Mouse (Mus musculus) embryo, embryonic 9.5 days (tissue): ENCODE measurements at regions not wholly inside any gene's neighbourhood (a gene's known extent, or its start where the extent isn't known, plus 50 kb on each side); places are given as distances from the start of the nearest gene placed in this dataset.

Source experiments
- DNase-seq: peaks from one replicate; pipeline ENCODE4 v3.0.0-alpha.2; 2017; ENCODE audit errors: extremely low spot score

DNA sequence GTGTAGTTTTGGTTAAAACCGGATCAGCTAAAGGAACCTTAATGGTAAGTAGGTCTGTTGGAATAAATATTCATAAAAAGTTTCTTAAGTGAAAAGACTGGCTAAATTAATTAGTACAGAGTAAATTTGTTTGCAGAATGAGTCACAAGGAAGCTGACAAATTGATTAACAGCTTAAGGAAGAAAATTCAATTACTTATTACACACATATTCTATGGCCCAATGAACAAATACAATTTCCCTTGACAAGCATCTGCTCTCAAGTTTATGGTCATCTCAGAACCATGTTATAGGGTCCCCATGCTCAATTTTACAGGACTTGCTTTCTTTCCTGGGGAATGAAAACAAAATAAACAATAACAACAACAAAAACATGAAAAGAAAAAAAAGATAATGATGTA lies 231.4 kb upstream of the Frg1 start:
- no peak for DNase-seq

DNA sequence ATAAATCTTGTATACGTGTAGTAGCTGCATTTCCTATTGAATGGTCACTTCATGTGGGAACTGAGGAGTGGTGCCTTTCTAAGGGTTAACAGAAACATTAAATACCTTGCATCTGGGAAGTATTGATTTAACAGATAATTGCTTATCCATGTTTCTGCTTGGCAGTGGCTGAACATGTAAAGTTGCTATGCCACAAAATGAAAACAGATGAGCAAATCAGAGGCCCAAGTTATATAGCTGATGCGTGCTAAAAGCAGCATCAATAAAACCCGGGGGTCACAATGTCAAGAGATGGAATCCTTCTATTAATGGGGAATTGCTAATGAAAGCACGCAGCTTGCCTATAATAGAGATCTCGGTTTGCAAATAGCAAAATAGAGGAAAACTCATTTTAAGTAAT lies 227.8 kb upstream of the Frg1 start:
- DNase-seq = no peak

DNA sequence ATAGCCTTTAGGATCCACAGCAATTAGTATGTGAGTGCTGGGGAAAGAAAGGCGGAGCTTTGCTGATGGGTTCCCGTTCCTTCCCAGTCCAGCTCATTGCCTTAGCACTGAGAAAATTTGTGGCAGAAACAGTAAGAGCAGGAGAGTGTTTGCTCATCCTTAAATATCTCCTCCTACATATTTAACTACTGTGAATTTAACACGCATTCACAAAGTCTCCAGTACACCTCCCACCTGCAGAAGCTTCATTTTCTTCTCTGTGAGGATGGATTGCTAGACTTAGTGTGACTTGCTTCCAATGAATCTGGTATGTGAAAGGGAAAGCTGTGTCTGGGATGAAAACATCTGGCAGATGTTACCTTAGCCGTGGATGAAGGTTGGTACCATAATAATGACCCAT lies 207.0 kb upstream of the Frg1 start:
- DNase-seq = no peak

DNA sequence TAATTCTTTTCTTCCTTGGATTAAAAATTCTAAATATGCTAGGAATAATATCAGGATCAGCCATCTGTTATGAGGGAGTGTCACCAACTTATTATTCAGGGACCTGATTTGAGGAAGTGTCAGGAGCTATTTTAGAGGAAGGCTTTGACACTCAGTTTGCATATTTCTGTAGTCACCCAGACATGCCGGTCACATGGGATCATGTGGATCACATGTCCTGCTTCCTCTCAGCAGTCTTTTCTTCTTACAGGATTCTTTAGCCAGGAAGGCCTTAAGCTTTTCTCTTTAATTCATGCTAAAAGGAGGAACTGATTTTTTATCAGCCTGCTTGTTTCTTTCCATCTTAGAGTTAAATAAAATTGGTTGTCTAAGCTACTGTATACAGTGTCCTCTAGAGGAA lies 183.4 kb upstream of the Frg1 start:
- no peak for DNase-seq

DNA sequence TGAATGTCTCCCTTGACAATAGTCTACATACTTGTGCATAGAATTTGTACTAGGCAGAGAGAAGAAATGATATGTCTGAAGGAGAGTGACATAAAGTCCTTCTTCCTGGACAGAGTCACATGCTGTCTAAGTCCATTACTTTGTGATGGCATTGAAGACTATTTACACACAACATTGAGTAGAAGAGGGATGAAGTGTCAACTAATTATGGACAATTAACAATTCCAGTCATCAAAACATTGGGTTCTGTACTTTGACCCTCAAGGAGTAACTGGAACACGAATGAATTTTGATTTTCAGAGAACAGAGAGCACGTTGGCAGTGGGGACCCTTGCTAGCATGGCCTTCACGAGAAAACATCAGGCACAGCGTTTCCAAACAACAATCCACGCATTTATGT lies 177.6 kb upstream of the Frg1 start:
- DNase-seq = no peak

DNA sequence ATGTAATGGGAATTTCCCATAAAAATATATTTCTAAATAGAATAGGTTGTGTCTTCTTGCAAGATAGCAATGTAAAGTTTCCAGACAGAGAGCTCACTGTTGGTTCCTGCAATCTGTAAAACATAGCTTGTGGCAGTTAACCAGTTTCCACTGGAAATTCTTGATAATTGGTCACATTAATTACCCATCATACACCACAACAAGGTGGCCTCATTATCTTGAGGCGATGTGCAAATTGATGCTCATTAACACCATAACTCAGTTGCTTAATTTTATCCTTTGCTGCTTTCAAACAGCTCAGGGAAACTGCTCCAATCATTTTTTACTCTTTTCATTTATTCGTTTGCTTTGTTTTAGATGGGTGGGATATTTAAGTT lies 176.8 kb upstream of the Frg1 start:
- no peak for DNase-seq

DNA sequence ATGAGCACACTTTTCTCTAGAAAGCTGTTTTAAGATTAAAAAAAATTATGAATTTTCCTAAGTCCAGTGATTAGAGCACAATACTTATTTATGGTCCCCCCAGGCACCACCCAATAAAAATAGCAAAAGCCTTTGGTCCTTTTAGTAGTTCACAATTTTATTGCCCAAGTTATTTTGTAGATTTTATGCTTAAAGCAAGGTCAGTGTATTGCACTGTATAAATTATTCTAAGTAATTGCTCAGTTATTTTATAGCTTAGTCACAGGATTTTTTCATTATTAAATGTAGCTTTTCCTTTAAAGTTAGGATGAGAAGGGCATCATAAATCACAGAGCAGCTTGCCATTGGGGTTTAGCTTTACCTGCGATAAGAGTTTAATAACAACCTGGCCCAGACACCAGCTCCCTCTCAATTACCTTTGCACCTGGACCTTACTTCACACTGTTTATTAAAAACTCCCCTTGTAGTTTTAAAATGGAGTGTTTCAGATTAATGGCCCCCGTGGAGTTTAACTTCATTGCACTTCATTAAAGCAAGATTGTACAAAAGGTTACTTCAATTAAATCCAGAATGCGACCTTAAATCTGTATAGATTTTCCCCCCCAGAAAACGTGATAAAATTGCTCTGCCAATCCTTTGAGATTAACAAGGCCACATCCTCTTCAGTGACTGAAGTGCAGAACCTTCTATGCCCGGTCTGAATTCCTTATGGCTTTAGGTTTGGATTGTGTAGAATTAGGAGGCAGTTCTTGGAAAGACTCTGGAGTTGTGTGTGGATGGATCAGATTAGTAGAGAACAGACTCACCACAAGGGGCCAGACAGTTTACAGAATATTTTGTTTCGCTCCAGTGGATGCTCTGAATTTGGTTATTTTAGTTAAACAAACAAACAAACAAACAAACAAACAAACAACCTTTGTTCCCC lies 176.1 kb upstream of the Frg1 start:
- no peak for DNase-seq

DNA sequence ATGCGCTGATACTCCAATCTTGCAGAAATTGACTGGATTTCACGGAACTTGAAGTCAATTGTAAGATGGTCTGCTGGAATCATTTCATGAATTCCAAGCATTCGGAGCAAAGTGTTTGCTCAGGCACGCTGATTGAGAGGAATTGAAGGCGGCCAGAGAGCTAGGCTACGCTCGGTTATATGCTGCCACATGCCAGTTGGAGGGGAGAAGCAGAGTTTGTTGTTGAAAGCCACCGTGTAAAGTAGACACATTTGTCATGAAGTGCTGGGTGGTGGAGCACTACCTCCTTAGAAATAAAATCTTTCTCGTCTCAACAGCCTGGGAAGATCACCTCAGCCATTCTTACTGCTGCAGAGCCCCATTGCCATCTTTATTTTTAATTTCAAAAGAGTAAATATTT lies 175.3 kb upstream of the Frg1 start:
- no peak for DNase-seq

DNA sequence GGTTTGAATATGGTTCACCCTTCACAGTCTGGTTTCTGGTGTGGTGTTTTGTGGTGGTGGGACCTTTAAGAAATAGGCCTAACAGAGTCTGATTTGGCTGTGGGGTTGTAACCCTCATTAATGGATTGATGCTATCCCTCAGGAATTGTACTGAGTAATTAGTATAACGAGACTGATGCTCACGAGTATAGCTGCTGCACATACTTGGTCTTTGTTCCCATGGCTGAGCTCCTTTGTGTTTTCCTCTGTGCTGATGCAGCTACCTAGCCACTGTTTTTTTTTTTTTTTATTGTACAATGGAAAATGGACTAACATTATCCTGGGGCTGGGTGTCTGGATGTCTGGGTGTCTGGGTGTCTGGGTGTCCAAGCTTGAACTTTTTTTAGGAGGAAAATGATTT lies 171.3 kb upstream of the Frg1 start:
- DNase-seq = no peak

DNA sequence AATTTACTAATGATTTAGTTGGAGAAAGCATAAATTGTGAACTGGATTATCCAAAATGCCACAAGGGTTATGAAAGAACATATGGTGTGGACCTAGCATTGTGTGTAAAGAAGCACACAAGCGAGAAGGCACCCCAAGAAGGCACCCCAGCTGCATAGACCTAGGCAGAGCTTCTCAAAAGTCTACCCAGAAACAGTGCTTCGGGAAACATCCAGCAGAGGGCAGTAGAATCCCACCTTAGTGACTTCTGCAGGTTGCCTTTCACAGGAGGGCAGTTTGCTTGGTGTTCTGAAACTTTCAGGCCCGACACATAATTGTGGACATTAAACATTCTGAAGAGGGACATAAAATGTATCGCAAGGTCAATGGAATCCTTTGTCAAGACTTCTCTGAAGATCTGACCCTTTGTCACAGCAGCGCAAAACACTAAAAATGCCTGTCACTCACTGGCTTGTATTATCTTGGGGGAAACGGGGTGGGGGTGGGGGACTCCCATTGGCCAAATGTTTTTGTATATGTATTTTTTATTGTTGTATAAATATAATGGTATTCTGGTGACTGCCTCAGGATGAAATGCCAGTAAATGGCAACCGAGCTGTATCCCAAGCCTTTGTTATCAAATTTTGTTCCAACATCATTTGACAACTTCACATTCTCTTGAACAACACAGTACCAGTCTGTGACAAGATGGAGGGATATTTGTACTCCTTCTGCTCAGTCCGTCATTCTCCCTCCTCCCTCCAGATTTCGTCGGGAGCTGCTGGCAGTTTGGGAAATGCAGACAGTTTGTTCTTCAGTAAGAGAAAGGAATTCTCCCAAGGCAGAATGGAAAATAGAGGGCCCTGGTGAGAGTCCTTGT lies 156.4 kb upstream of the Frg1 start:
- DNase-seq = peak; percentile 79

DNA sequence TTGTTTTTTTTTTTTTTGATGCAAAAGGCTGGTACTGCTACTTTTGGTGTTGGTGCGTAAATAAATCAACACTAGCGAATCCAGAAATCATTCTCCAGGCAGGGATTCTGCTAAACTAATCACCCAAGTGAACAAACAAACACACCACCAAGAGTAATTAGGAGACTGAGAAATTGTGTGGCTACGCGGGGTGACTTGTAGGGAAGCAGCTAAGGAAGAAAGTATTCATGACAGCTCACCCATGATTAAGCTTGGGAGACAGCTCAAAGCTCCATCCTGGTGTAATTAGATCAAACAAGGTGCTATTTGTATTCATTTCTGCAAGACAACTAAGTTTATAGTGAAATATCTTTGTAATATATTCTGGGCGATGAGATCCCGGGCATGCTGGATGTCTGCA lies 153.7 kb upstream of the Frg1 start:
- DNase-seq = no peak

DNA sequence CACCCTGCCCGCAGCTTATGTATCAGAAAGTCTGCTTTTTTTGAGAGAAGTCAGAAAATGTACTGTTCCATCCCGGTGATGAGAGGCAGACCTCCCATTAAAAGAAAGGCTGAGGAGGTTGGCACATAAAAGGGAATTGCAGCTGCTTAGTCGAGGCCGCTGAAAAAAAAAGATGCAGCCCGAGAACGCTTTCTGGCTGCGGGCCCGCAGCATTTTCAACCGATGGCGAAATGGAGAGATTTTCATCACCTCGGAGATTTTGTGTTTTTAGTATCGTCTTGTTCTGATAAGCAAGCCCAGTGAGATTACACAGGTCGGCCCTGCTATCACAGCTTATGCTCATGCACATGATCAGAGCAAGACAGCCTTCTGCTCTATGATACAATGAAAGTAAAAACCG lies 145.1 kb upstream of the Frg1 start:
- no peak for DNase-seq

DNA sequence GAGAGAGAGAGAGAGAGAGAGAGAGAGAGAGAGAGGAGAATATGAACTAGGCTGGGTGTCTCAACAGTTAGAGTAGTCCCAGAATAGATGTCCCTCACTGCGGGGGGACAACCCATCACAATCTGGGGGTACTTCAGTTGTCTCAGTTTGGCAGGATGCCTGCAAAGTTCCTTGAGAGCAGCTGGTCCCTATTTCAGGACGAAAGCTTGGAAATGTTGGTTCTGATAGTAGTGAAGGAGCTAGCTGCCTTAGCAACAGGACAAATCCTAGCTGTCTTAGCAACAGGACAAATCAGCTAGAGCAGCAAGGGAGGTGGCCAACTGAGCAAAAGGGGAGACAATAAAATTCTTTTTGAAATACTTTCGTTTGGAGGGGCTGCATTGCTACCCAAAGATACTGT lies 139.9 kb upstream of the Frg1 start:
- no peak for DNase-seq

DNA sequence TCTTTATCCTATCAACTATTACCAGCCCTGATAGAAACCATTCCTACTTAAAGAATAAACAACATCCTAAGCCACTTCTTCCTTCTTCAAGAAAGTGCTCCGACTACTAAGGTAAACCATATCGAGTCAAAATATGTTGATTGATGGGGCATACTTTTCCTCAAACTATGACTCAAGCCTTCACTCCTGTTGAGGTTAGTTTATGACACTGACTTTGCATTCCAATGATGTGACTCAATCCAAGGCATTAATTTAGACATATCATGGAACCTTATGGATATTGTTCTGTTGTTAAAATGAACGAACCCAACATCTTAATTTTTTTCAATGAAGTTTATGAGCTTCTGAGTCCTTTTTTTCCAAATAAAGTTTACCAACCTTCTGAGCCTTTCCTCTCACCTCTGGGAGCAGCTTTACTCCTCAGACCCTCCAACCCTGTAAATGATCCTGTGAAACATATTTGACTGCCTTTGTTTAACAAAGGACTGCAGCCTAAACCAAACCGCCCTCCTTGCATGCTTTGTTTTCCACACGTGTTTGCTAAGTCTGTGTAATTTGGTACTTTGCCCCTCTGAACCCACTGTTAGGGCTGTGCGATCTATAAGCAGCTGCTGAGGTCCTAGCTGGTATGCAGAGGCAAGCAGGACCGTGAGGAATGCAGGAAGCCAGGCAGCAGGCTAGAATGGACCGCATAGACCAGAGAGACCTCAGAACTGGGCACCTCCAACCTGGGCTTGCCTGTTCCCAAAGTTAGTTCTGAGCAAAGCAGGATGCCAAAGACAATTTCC lies 136.1 kb upstream of the Frg1 start:
- no peak for DNase-seq

DNA sequence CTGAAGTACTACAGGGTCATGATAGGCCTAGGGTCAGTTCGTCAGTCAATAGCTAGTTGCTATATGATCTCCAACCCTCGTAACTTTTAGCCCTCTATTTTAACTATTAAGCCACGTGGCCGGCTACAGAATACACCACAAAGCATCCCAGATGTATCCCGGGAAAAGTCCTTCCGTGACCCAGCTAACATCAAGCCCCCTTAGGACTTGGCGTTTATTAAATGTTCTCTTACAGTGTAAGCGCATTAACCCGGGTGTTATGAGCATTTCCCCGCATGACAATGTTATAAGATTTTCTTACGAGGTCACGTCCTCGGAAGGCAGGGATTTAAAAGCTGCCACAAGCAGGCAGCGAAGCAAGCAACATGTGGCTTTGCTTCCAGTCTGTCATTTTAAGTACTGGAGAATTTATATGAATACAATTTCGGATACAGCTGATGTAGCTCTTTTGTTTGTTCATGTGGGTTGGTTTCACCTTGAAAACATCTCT lies 135.1 kb upstream of the Frg1 start:
- no peak for DNase-seq

DNA sequence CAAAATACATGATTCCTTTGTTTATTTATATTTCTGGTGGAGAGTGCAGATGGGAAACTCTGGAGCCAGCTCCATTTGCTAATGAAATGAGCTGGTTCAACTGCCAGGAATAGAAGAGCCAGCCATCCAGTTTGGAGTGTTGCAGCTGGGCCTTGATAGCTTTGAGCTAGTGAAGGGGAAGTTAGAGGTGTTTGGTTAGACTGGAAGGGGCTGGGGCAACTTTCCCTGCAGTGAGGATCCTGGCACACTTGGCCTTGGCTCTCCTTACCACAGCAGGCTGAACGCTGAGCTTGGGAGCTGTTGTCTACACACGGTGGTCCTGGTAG lies 133.2 kb upstream of the Frg1 start:
- DNase-seq = no peak

DNA sequence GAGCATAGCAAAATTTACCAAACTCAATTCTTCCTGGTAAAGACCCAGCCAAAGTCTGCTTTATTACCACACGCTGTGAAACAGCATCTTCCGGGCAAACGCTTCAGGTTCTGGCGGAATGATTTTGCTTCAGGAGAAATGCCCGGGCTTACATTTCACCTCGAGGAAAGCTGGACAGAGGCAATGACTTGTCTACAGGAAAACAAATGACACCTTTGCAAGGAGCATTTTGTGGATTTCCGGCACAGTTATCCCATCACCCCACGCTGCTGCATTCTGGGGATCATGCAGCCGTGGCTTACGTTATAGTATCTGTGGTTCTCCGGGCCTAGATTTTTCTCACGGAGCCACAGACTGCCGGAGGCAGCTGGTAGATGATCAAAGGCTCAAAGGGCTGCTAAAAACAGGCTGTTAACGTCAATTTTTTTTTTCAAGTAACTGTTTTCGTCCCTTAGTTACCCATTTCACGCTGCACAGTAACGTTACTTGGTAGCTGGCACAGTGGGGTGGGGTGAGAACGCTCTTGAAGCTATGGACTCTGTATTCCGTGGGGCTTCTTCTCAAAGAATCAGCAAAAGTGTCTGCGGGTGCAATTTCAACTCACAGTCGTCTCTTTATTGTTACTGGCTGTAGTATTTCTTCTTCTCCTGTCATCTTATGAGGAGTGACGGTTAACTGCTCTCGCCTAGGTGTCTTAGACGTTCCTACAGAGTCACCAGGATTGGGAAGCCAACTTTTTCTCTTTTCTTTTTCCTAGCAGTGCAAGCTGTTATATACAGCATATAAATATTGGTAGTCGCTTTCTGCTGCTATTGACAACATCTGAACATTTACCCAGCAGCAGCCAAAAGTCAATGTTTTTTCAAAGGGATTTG lies 132.6 kb upstream of the Frg1 start:
- peak; percentile 6 for DNase-seq

DNA sequence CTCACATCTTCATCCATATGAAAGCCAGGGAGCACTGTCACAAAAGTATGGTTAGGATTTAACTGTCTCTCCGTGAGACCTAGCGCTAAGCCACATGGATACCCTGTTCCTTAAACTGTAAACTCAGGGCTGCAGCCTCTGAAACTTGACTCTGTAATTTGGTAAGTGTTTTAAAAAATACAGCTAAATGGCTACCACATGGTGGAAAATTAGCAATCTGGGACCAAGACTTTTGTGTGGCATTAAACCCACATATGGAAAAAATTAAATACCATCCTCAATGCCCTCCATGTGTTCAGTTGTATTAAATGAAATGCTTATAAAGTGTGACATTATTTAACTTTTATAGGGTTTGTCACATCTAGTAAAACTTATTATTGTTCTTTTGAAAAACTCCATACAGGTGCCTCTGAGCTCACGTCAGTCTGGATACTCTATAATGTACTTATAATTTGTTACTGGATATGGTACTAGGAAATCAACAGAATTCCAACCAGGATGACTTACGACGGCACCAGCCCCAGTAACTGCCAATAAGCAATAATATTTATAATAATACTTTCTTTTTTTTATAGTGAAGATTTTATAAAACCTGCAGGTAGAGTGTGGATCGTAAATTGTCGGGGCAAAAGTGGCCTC lies 131.0 kb upstream of the Frg1 start:
- DNase-seq = peak; percentile 6

DNA sequence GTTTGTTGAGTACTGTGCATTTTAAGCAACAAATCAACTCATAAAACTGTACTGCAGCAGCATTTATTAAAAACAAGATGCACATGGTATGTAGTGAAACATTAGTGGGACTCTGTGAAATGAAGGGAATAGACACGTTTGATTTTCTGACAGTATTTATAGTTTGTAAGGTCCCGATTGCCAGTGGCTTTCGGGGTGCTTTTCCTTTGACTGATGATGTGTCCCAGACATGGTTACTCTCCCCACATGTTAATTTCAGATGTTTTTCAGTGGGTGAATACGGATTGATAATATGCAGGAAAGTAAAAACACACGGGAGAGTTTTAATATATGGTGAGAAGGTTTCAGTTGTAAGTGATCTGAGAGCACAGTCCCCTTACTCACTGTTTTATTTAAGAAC lies 115.3 kb upstream of the Frg1 start:
- DNase-seq = no peak

DNA sequence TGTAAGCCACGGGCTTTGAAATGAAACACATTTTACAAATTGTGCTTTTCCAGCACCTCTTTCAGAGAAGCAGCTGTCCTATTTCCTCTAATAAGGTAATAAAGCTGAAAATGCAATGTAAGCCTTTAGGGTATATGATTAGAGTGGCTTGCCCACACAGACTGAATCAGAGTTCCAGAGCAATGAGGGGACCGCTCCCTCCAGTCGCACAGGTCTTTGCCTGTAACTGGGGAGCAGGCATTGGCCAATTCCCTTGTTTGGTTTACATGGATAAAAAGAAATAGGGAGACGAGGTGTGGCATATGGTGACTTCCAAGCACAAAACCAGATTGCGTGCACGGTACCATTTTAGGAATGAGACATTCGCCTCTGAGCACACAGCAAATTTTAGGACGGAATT lies 112.7 kb upstream of the Frg1 start:
- DNase-seq = no peak

DNA sequence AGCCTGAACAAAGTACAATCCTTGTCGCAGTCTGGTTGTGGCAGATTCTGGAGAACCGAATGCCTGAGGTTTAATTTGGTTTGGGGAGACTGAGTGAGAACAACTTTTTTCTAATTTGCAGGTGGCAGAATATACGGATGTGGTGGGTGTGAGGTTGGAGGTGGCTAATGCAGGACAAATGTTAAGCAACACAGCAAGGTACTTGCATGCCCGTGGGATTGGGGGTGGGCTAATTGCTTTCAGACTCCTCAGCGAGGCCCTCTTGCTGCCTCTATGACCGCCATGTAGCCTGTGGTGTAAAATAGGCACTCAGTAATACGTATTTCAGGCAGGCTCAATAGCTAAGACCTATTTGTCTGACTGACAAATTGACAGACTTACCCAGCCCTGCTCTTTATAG lies 109.4 kb upstream of the Frg1 start:
- no peak for DNase-seq
